Mouse (Mus musculus): ENCODE results near the gene Rpap3. TPM values are rescaled to one million over a fixed set of nuclear protein-coding genes. Genes with fewer than 3 reads are reported as not detected.

Rpap3 gene
- polyA plus RNA-seq, 1 experiment from 2014 or later, result 18.7 TPM

DNA sequence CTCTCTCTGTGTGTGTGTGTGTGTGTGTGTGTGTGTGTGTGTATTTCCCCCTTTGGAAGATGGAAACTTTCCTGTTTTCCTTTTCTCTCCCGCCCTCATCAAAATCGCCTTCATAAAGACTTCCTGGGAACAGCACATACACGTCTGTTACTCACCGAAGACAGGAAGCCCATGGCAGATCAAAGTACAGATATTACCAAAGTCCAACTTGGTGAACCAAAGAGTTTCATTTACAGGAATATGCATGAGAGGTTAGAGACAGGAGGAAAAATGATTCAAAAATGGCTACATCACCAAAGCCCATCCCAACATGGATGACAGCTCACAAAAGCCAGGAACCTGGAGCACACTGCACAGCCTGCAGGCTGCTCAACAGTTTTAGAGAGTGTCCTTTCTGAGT lies 61.6 kb downstream of the Rpap3 start:
- WGBS, result 78% methylated on average over 4 of the region's 4 CpGs
- Histone ChIP-seq H3K27ac (no peak overlapping the region), H3K9me3 (replicated peaks) (0 out of 2 replicates have a peak, but pooled peaks cover 3% of the 10 kb centered on the region), H3K4me1 (replicated peaks) (no peaks in the 10 kb centered on the region), H3K36me3 (no peaks in the 10 kb centered on the region), H3K4me3 (no peak overlapping the region), H3K27me3 (no peaks in the 10 kb centered on the region), H3K4me2 (no peak overlapping the region), H3K9ac (no peak overlapping the region)
- no peak for ATAC-seq (replicated peaks; ENCODE audit: insufficient number of reproducible peaks, insufficient read depth, low FRiP score, low read depth)

Other genes starting within 250 kb of the Rpap3 start
- gene Endou, start 25.5 kb upstream of the Rpap3 start, polyA plus RNA-seq (2015; fragmentation: Nextera tagmentation; extraction: Ambion mirVana), result 0.86 and 3.5 TPM in 2 replicates
- 20.0 and 24.0 TPM in 2 replicates for gene Rapgef3, start 62.1 kb upstream of the Rpap3 start, polyA plus RNA-seq (2015; fragmentation: Nextera tagmentation; extraction: Ambion mirVana)
- gene Slc48a1, start 72.7 kb upstream of the Rpap3 start, polyA plus RNA-seq (2015; fragmentation: Nextera tagmentation; extraction: Ambion mirVana), result 64.3 and 76.8 TPM in 2 replicates
- 20.4 and 34.5 TPM in 2 replicates for gene Hdac7, start 138.7 kb upstream of the Rpap3 start, polyA plus RNA-seq (2015; fragmentation: Nextera tagmentation; extraction: Ambion mirVana)
- gene Vdr, start 204.8 kb upstream of the Rpap3 start, polyA plus RNA-seq (2015; fragmentation: Nextera tagmentation; extraction: Ambion mirVana), result 1.2 and 1.3 TPM in 2 replicates